Mouse (Mus musculus) liver, postnatal 0 days (tissue): ENCODE measurements around the gene Actl10.
A peak's percentile ranks its signal among the peaks of the same experiment; 100 is the strongest.

ENCODE experiments used
- CTCF ChIP-seq: sonication (generic); IDR thresholded peaks from 2 replicates; pipeline ENCODE4 v1.5.1; 2016; ENCODE audit warnings: antibody characterized with exemption, low read depth
- EP300 ChIP-seq: IDR thresholded peaks from 2 replicates; pipeline ENCODE4 v1.6.1; 2016; ENCODE audit warnings: antibody characterized with exemption, low read depth, mild to moderate bottlenecking

GRCm38 (mm10) chr2:154507566-154508283 is 43.9 kb upstream of the Actl10 start:
- no peak for TF ChIP-seq EP300
- peak; percentile 36 for TF ChIP-seq CTCF
